25 mouse cellular contexts compared by ENCODE assay signal in the genomic region with DNA sequence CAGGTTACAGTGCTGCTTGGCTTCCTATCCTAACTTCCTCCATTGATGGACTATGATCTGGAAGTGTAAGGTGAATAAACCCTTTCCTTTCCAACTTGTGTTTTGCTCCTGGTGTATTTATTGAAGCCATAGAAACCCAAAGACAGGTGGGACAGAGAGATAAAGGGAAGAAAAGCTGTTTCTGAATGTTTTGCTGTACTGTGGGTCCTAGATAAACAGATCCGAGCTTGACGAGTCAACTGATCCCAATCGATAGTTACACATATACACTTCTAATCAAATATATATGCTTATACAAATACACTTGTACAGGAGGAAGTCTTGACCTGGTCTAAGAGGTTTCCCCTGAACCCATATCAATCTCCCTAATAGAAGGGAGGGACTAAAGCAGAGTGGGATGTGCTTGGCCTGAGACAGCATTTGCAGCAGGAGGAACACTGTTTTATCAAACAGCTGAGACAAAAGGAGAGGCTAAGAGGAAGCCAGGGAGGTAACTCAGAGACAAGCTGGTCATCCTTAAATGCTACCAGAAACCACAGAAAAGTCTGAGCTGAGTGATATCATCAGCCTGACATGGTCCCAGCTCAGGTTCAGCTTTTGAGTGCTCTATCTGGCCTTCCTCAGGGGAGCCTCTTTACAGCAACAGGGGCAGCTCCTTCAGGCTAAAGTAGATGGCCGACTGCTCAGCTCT.
DNase-seq lines count a peak whose midpoint lies in the region; ATAC-seq and TF ChIP-seq lines count a peak whose summit lies in the region.
"Had no signal": no experiment of that assay in that cellular context is flagged by ENCODE, and none has a peak within 500 bp of the region (broad histone marks: within the 10 kb centered on the region; RNA-seq: fewer than 3 reads in every experiment).

No protein-coding gene starts in this region.

- no peaks in the 10 kb centered on the region for H3K4me1 ChIP-seq in intestine, postnatal 0 days (replicated peaks; ENCODE audit: control insufficient read depth, insufficient read depth, low read length)
- no peaks in the 10 kb centered on the region for H3K4me1 ChIP-seq in intestine, embryonic 15.5 days (replicated peaks)
- peaks cover 18 to 23% of the 10 kb centered on the region in 2 experiments for H3K4me1 ChIP-seq in liver, embryonic 14.5 days (replicated peaks; ENCODE audit: control insufficient read depth in 2 of 2, insufficient read depth in 2 of 2, low read length in 1 of 2)
- H3K4me1 ChIP-seq: embryonic facial prominence, embryonic 12.5 days; heart, embryonic 15.5 days; hindbrain, embryonic 13.5 days had no signal

- H3K36me3 ChIP-seq in intestine, postnatal 0 days (ENCODE audit: control insufficient read depth, insufficient read depth): no peaks in the 10 kb centered on the region
- H3K36me3 ChIP-seq in intestine, embryonic 15.5 days: no peaks in the 10 kb centered on the region
- no peaks in the 10 kb centered on the region for H3K36me3 ChIP-seq in liver, embryonic 14.5 days (replicated peaks; ENCODE audit: control insufficient read depth, insufficient read depth, low read depth)
- H3K36me3 ChIP-seq: embryonic facial prominence, embryonic 12.5 days; heart, embryonic 15.5 days; hindbrain, embryonic 13.5 days had no signal

- no peak overlapping the region for H3K4me2 ChIP-seq in intestine, postnatal 0 days (replicated peaks; ENCODE audit: low read depth)
- H3K4me2 ChIP-seq in intestine, embryonic 15.5 days (replicated peaks): no peak overlapping the region
- peak overlapping the region; percentile 31 for H3K4me2 ChIP-seq in liver, embryonic 14.5 days (ENCODE audit: low read depth)
- H3K4me2 ChIP-seq: embryonic facial prominence, embryonic 12.5 days; heart, embryonic 11.5 days; heart, embryonic 15.5 days; hindbrain, embryonic 13.5 days had no signal

- H3K4me3 ChIP-seq in intestine, postnatal 0 days (ENCODE audit: low read depth, low read length): no peak overlapping the region
- H3K4me3 ChIP-seq in intestine, embryonic 15.5 days (replicated peaks): no peak overlapping the region
- H3K4me3 ChIP-seq in liver, embryonic 14.5 days (ENCODE audit: insufficient read depth in 1 of 2, low read depth in 2 of 2, low read length in 2 of 2): no peak overlapping the region
- H3K4me3 ChIP-seq: embryonic facial prominence, embryonic 12.5 days; heart, adult 2 months; heart, embryonic 15.5 days; hindbrain, embryonic 13.5 days had no signal

- no peak overlapping the region for H3K27ac ChIP-seq in intestine, postnatal 0 days (ENCODE audit: low read depth, low read length)
- H3K27ac ChIP-seq in intestine, embryonic 15.5 days: no peak overlapping the region
- peak overlapping the region; percentile 37 for H3K27ac ChIP-seq in liver, embryonic 14.5 days
- H3K27ac ChIP-seq: embryonic facial prominence, embryonic 12.5 days; heart, adult 2 months; heart, embryonic 15.5 days; hindbrain, embryonic 13.5 days; hindbrain, postnatal 0 days had no signal

- TF ChIP-seq CTCF in intestine, postnatal 0 days (IDR thresholded peaks at IDR 0.05; ENCODE audit: low read depth): no peak
- no peak for TF ChIP-seq CTCF in liver, embryonic 14.5 days (IDR thresholded peaks at IDR 0.05; ENCODE audit: low read depth)

- H3K9ac ChIP-seq in intestine, postnatal 0 days (ENCODE audit: low read depth, low read length): no peak overlapping the region
- H3K9ac ChIP-seq in intestine, embryonic 15.5 days: no peak overlapping the region
- H3K9ac ChIP-seq in liver, embryonic 14.5 days (replicated peaks): no peak overlapping the region
- H3K9ac ChIP-seq: embryonic facial prominence, embryonic 12.5 days; heart, embryonic 15.5 days; hindbrain, embryonic 13.5 days had no signal

- TF ChIP-seq EP300 in liver, embryonic 14.5 days (IDR thresholded peaks at IDR 0.05; ENCODE audit: low read depth): peak; percentile 74

- no peaks in the 10 kb centered on the region for H3K9me3 ChIP-seq in intestine, postnatal 0 days (ENCODE audit: control insufficient read depth)
- no peaks in the 10 kb centered on the region for H3K9me3 ChIP-seq in intestine, embryonic 15.5 days
- H3K9me3 ChIP-seq in liver, embryonic 14.5 days (ENCODE audit: control insufficient read depth, low read length): no peaks in the 10 kb centered on the region
- H3K9me3 ChIP-seq: embryonic facial prominence, embryonic 12.5 days; heart, embryonic 15.5 days; hindbrain, embryonic 13.5 days had no signal

- H3K27me3 ChIP-seq in intestine, postnatal 0 days (replicated peaks; ENCODE audit: control insufficient read depth, insufficient read depth, low read length): no peaks in the 10 kb centered on the region
- no peaks in the 10 kb centered on the region for H3K27me3 ChIP-seq in intestine, embryonic 15.5 days (replicated peaks)
- no peaks in the 10 kb centered on the region for H3K27me3 ChIP-seq in liver, embryonic 14.5 days (ENCODE audit: control insufficient read depth, insufficient read depth, low read length)
- H3K27me3 ChIP-seq: embryonic facial prominence, embryonic 12.5 days; heart, embryonic 15.5 days; Patski had no signal

- 75% methylated on average over 4 of the region's 4 CpGs for WGBS in intestine, postnatal 0 days
- 83% methylated on average over 4 of the region's 4 CpGs for WGBS in intestine, embryonic 15.5 days
- WGBS in liver, embryonic 14.5 days (ENCODE audit: insufficient replicate concordance): 12% methylated on average over 4 of the region's 4 CpGs

- DNase-seq in liver, embryonic 14.5 days (ENCODE audit: low read depth in 3 of 3, low spot score in 3 of 3): peak; percentile 40 to 64 (median 48)
- no peak for DNase-seq in left cerebral cortex, adult 18-20 months (ENCODE audit: low spot score in 2 of 2)
- DNase-seq in urinary bladder, postnatal 10 days (ENCODE audit: low spot score): no peak
- DNase-seq in cerebellum, postnatal 14 days: no peak
- DNase-seq: adrenal gland, postnatal 14 days; B cell, adult 2 months; cerebellum, adult 11-12 months; cerebellum, adult 9-10 months; cerebellum, postnatal 36 days; embryo, embryonic 11 days; gastrocnemius, postnatal 14 days; heart, adult 2 months; heart, postnatal 14 days had no signal

- 0 out of 2 replicates have a peak, but pooled peaks have one; percentile 13 for ATAC-seq in intestine, postnatal 0 days
- no peak for ATAC-seq in intestine, embryonic 15.5 days
- peak; percentile 39; the same call in 1 of the 2 replicates for ATAC-seq in common myeloid progenitor, adult 5-6 weeks (replicated peaks; ENCODE audit: low read depth, poor library complexity, severe bottlenecking)
- ATAC-seq in liver, embryonic 14.5 days (ENCODE audit: insufficient read depth): peak; percentile 75
- peak; percentile 26; the same call in 1 of the 2 replicates for ATAC-seq in megakaryocyte progenitor cell, adult 5-6 weeks (replicated peaks; ENCODE audit: poor library complexity)
- ATAC-seq: activated CD4-positive, CD25-positive, alpha-beta regulatory T cell, adult 4 months; forebrain, embryonic 16.5 days; hindbrain, postnatal 0 days; Patski had no signal

Comparison
In these comparisons a context has a peak if more than half of its experiments do, and no peak if none do; other contexts are left out.
1. DNase-seq: peak in liver, embryonic 14.5 days (3 of 3); none in left cerebral cortex, adult 18-20 months (0 of 2), urinary bladder, postnatal 10 days (single experiment) and cerebellum, postnatal 14 days (0 of 2).